Mouse (Mus musculus): Measurements from ENCODE around the gene Neurod6.
"Not testable (repeated sequence)": the region's sequence is repeated elsewhere in the genome, so short reads cannot be mapped to it uniquely, and the experiment has no call there.

Gene Neurod6

GRCm38 (mm10) chr6:55680974-55681373, at the start of gene Neurod6:
Gene Neurod6, minus strand, starts transcription at chr6:55681263.
- DNase-seq (ENCODE audit: low read depth in 2 of 2, low spot score in 2 of 2): no peak

DNA sequence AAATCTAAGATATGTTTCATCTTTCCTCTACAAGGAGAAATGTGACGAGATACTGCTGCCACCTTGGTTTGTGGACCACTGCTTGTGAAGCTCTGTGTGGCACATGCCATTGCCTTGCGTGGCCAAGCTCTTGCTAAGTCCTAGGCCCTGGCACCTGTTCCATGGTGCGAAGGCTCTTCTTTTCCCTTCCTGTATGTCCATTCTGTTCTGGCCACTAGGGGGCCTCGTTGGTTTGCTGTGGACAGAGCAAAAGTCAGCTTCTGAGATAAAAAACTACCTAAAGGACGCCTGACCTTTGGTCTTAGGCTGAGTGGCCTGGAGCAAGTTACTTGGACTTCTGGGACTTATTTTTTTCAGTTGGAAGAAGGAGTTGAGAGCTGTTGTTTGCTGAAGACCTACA, 36.1 kb upstream of the Neurod6 start:
- no peak for DNase-seq (ENCODE audit: low read depth in 2 of 2, low spot score in 2 of 2)

DNA sequence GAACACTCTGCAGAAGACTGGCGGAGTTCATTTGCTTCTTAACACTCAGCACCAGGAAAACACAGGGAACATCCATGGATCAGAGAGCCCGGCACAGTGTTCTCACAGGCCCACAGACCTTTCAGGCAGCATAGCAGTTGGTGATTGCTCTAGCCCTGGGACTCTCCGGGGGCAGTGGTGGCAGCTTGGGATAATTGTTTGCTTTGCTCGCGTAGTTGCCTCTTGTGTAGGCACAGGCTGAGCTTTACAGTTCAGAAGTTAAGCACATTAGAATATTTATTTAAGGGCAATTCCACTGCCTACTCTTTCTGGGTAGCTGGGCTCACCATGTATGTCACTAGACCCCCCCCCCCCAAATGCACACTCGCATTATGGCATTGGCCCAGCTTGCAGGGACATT, 34.4 kb upstream of the Neurod6 start:
- DNase-seq (ENCODE audit: low read depth in 2 of 2, low spot score in 2 of 2): no peak

GRCm38 (mm10) chr6:55710913-55711312, 29.9 kb upstream of the Neurod6 start:
- DNase-seq (ENCODE audit: low read depth in 2 of 2, low spot score in 2 of 2): not testable (repeated sequence)

DNA sequence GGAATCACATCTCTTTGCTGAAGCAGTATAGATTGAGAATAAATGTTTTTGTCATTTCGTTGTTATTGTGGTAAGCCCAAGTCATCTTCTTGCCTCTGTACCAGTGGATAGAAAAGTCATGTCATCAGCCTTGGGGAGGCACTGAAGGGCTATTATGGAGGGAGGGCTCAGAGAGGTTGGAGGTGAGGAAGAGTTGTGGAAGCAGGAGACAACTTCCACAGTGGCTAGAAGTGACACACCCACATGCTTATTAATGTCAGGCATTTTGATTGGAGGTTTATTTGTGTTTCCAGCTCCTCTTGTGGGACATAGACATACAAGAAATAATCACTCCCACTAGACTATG, 23.7 kb upstream of the Neurod6 start:
- no peak for DNase-seq (ENCODE audit: low read depth in 2 of 2, low spot score in 2 of 2)

- DNase-seq (ENCODE audit: low read depth in 2 of 2, low spot score in 2 of 2): no peak
Observed at GRCm38 (mm10) chr6:55704061-55704758, 23.1 kb upstream of the Neurod6 start.

DNA sequence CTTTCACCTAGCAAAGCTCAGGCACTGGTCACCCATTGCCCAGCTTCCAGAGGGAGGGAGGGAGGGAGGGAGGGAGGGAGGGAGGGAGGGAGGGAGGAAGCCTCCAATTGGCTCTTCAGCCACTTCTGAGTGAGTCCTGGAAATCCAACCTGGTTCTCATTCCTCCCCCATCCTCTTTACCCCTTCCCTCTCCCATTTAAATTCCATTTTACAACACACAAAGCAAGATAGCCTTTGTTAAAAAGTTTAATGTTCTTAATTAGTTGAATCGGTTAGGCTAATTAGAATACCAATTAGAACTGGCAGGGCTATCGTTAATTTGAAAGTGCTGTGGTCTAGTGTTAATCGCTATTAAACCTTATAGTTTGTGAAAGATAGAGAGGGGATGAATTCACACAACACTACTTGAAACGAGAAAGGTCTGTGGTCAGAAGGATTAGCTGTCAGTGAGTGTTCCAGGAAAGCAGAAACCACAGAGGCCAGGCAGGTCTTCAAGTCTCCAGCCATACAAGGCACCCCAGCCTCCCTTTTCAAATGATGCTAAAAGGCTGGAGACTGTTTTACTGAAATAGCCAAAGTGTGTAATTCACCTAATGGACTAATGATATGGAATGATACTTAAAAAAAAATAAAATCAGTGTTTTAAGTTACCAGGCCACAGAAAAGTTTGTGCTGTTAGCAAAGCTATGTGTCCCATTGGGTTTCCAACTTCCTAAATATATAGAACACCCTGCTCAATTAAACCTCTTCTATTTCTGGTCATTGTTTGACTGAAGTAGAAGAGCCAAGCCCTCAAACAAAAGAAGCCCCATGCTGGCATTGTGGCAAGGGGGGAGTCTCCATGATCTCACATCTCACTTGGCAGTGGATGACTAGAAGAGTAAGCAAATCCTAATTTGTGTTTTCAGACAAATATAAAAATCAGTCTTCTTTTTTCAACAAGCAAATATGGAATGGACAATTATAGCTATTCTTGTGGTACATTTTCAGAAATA, 19.6 kb upstream of the Neurod6 start:
- no peak for DNase-seq (ENCODE audit: low read depth in 2 of 2, low spot score in 2 of 2)

DNA sequence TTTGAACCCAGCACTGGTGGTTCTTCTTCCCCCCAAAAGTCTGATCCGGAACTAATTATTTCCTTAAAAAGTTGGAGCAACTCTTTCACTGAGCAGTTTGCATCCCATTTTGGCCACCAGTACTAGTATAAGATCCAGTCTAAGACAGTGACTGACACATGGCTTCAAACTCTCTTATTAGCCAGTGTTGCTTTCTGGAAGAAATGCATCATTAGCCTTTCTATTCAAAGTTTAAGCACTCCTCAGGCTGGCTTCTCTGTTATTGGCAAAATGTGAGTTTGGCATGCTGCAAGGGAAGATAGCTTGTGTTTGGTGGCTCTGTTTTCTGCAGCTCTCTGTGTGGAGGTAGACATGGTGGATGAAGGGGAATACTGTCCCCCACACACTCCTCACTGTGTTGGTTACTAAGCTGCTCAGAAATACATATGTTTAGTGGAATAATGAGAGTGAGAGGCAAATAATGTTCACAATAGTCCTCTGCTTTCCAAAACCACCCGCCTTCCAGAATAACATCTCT, 9.0 kb upstream of the Neurod6 start:
- no peak for DNase-seq (ENCODE audit: low read depth in 2 of 2, low spot score in 2 of 2)

- no peak for DNase-seq (ENCODE audit: low read depth in 2 of 2, low spot score in 2 of 2)
Observed at GRCm38 (mm10) chr6:55683506-55683905, 2.4 kb upstream of the Neurod6 start.

GRCm38 (mm10) chr6:55682886-55683285, 1.8 kb upstream of the Neurod6 start:
- no peak for DNase-seq (ENCODE audit: low read depth in 2 of 2, low spot score in 2 of 2)

- no peak for DNase-seq (ENCODE audit: low read depth in 2 of 2, low spot score in 2 of 2)
Observed at GRCm38 (mm10) chr6:55678571-55679185, 2.4 kb downstream of the Neurod6 start.

DNA sequence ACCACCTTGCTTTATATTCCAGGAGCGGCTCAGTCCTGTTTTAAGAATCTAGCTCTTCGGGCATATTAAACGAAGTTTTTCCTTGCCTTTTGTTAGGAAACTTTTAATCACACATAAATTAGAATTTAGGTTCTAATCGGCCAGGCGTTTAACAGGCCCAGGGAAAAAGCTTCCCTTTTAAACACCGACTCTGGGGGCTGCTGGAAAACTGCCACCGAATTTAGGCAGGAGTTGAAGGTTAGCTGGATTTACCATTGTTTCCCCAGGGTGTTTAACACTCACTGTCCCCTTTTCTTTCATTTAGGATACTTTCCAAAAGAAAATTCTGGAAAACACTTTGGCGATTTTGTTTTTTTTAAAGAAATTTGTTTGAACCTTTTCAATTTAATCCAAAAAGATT, 3.7 kb downstream of the Neurod6 start:
- no peak for DNase-seq (ENCODE audit: low read depth in 2 of 2, low spot score in 2 of 2)

DNA sequence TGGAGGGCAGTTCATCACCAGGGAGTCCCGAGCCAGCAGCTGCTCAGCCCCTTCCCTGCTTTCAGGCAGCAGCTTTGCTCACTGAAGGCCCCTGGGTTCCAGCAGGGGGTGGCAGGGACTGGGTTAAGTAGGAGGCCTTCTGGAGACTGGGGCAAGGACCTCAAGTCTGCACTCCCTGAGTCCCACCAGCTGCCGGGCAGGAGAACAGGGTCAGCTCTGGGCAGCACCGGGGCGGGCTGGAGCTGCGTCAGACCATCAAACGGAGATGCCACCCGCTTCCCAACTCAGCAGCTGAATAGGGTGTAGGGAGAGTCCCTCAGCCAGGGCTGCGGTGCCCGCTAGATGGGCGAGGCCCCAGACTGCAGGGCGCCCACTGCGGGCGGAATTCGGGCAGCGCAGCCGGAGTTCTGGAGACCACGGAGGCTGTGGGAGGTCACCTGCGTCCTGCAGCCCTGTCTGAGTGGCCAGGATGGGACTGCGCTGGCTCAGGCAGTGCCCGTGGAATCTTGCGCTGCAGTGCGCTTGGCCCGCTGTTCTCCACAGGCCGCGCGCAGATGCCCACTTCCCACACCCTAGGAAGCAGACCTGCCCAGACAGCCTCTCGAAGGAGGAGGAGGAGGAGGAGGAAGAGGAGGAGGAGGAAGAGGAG, 4.3 kb downstream of the Neurod6 start:
- DNase-seq (ENCODE audit: low read depth in 2 of 2, low spot score in 2 of 2): no peak

DNA sequence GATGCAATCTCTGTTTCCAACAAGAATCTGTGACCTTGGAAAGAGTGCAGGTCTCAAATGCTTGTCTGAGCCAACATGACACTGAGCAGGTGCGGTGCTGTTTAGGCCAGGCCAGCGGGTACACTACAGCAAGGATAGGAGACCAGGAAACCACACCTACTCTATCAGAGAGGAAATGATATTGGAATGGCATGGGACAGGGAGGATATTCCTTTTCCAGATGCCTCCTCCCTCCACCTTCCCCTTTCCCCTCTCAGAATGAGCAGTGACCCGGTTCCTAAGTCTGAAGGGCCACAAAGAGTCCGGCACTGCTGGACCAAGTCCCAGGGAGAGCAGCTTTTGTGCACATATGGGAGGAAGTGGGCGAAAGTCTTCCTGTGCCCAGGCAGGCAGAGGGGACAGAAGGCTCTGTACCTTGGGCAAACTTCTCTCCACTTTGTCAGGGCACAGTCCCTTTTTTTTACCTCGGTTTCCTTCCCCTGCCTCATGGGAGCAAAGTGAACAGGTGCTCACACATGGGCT, 4.9 kb downstream of the Neurod6 start:
- no peak for DNase-seq (ENCODE audit: low read depth in 2 of 2, low spot score in 2 of 2)

DNA sequence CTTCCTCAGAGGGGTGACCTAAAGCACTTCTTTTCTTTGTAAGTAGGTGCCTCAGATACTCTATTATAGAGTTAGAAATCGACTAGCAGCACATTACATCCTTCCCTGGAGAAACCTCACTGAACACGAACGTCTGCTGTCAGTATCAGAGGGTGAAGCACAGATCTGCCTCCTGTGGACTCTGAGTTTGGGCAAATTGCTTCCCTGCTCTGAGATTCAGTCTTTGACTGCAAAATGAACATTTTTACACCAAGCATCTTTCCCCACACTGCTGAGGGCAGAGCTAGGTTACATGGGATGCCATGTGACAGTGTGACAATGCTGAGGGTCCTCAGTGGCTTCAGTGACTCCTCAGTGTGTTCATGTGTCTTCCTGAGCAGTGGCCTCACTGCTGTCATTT, 13.3 kb downstream of the Neurod6 start:
- DNase-seq (ENCODE audit: low read depth in 2 of 2, low spot score in 2 of 2): no peak

DNA sequence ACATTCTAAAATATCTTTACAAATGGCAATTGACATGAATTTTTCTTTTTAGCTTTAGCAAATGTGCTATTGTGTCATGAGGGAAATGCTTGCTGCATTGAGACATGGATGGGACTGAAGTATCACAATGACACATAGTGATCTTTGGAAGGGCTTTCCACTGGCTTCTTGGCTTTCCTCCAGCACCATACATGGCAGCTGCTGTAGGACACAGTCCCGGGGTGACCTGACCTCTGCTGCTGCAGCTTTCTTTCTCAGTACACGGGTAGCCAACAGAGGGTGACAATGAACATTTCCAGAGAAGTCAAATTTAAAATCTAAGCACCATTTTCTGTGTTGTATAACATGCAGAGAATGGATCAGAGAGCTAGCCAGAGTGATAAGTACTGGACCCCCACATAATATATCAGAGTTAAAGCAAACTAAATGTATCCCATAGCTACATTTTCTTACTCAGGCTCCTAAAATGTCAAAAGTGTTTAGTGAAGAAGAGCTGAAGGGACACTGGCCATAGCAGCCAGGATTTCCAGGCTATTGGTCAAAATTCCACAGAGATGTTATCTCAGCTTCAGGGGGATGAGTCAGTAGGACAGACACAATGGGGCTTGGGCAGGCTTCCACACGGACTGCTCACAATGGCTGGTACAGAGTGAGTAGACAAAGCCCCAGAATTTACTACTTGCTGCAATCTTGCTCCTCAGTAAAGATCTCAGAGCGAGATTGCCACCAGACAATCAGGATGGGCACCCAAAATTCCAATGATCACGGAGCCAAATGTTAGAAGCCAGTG, 19.7 kb downstream of the Neurod6 start:
- no peak for DNase-seq (ENCODE audit: low read depth in 2 of 2, low spot score in 2 of 2)

DNA sequence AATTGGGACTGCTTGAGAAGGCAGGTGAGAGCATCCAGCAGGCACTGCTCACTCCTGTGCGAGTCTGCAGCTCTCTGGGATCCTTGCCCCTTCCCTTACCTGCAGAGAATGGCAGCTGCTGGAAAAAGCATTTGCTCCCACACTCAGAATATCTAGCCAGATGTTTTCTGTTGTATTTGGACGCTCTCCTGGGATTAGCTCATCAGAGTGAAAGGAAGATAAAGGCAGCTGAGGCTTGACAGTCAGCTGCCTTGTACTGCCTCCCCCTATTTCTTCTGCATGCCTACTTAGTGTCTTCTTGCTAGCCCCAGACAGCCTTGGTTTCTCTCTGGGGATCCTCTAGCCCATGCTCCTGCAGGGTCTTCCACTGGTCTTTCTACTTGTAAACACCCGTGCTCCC, 31.1 kb downstream of the Neurod6 start:
- no peak for DNase-seq (ENCODE audit: low read depth in 2 of 2, low spot score in 2 of 2)

DNA sequence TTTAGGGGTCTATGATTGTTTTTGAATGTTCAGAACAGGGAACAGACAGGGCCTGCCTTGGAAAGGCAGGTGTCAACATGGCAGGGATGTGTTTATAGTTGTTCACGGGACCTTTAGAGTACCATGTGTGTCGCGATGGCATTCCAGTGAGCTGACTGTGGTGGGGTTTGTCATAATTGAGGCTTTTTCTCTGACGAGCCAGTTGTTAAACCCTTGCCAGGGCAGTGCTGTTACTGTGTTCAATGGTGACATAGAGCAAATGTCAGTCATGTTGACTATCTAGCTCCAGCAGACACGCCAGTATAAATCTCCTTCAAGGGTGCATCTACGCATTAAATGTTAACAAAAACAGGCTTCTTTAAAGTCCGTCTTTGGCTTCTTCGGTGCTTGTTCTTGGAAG, 31.5 kb downstream of the Neurod6 start:
- no peak for DNase-seq (ENCODE audit: low read depth in 2 of 2, low spot score in 2 of 2)

- no peak for DNase-seq (ENCODE audit: low read depth in 2 of 2, low spot score in 2 of 2)
Observed at GRCm38 (mm10) chr6:55648886-55649285, 32.2 kb downstream of the Neurod6 start.

DNA sequence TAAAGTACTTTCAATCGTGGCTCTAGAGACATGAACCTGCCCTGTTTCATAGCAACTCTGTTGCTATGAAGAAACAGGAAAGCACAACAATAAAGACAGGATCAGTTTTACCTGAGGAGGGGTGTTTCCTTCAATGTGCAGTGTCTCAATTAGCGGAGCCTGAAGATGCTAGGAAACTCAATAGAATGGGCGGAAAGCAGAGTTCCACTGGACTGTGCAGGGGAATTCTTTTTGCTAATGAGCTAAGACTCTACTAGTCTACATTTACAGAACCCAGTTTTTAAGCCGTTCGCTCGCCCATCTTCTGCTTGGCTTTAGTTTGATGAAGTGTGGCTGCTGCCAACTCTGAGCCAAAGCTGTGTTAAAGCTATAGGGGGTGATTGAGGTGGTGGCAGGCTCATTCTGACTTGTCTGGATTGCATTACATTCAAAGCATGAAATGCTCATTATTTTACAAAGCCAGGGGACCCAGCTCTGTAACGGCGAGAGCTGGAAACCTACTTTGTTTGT, 33.2 kb downstream of the Neurod6 start:
- no peak for DNase-seq (ENCODE audit: low read depth in 2 of 2, low spot score in 2 of 2)

Measured in CD8-positive naive resting alpha-beta T cell, adult 2 months (primary cell).